Mouse (Mus musculus): ENCODE results near the gene Olfr829.

DNA sequence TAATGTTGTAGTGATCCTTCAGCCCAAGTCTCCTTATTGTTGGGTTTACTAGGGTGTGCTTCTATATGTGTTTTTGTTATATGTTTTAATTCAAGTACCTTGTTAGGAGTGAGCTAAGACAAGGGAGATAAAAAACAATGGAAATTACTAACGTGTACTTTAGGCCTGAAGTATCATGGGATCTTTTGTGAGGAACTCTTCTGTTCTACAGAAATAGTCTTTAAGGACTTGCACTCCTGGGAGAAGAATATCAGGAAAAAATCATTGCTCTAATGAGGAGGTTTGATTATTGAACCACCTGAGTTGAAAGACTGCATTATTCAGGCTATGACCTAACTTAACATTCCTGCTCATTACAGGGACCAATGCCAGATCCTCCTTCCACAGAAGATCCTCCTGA lies at the start of gene Olfr829:
- TF ChIP-seq CTCF (IDR thresholded peaks at IDR 0.05; ENCODE audit: borderline replicate concordance, insufficient read depth, low read length) = no peak
- TF ChIP-seq POLR2A (IDR thresholded peaks at IDR 0.05; ENCODE audit: low read depth, low read length) = no peak

Measured in embryonic fibroblast, embryonic 13.5 days (primary cell).